Mouse (Mus musculus) induced T-regulatory cell, adult 2 months (primary cell): ENCODE measurements at regions not wholly inside any gene's neighbourhood (a gene's known extent, or its start where the extent isn't known, plus 50 kb on each side); places are given as distances from the start of the nearest gene placed in this dataset.

Source experiments
- DNase-seq: peaks from one replicate; pipeline ENCODE4 v3.0.0-alpha.2; 2012; ENCODE audit warnings: low read depth

- no peak for DNase-seq
Observed at GRCm38 (mm10) chr12:51118781-51119180, 229.1 kb upstream of the G2e3 start.

- DNase-seq: no peak
Observed at GRCm38 (mm10) chr12:51118021-51118694, 229.7 kb upstream of the G2e3 start.

GRCm38 (mm10) chr12:51117436-51118020 is 230.3 kb upstream of the G2e3 start:
- DNase-seq: no peak

- DNase-seq: no peak
Observed at GRCm38 (mm10) chr12:51111811-51112210, 236.1 kb upstream of the G2e3 start.

- DNase-seq: no peak
Observed at GRCm38 (mm10) chr12:51108044-51108443, 239.8 kb upstream of the G2e3 start.

- DNase-seq: no peak
Observed at GRCm38 (mm10) chr12:51103541-51104042, 244.3 kb upstream of the G2e3 start.

- no peak for DNase-seq
Observed at GRCm38 (mm10) chr12:51101636-51102035, 246.2 kb upstream of the G2e3 start.

GRCm38 (mm10) chr12:51100868-51101267 is 247.0 kb upstream of the G2e3 start:
- no peak for DNase-seq

- no peak for DNase-seq
Observed at GRCm38 (mm10) chr12:51095974-51096373, 251.9 kb upstream of the G2e3 start.

- no peak for DNase-seq
Observed at GRCm38 (mm10) chr12:51089324-51089723, 258.5 kb upstream of the G2e3 start.

GRCm38 (mm10) chr12:51081809-51082208 is 266.1 kb upstream of the G2e3 start:
- no peak for DNase-seq

- no peak for DNase-seq
Observed at GRCm38 (mm10) chr12:51073503-51073902, 274.4 kb upstream of the G2e3 start.

- no peak for DNase-seq
Observed at GRCm38 (mm10) chr12:51060931-51061330, 286.9 kb upstream of the G2e3 start.

GRCm38 (mm10) chr12:51058569-51058968 is 289.3 kb upstream of the G2e3 start:
- DNase-seq: no peak

GRCm38 (mm10) chr12:51058104-51058503 is 289.8 kb upstream of the G2e3 start:
- no peak for DNase-seq

GRCm38 (mm10) chr12:51047116-51047515 is 300.7 kb upstream of the G2e3 start:
- no peak for DNase-seq

- DNase-seq: no peak
Observed at GRCm38 (mm10) chr12:51045437-51045836, 302.4 kb upstream of the G2e3 start.

- no peak for DNase-seq
Observed at GRCm38 (mm10) chr12:51045020-51045419, 302.8 kb upstream of the G2e3 start.

- DNase-seq: no peak
Observed at GRCm38 (mm10) chr12:51032193-51032592, 315.7 kb upstream of the G2e3 start.

GRCm38 (mm10) chr12:51028601-51029174 is 319.2 kb upstream of the G2e3 start:
- no peak for DNase-seq

- no peak for DNase-seq
Observed at GRCm38 (mm10) chr12:51026046-51026445, 321.8 kb upstream of the G2e3 start.

- no peak for DNase-seq
Observed at GRCm38 (mm10) chr12:51025531-51025930, 322.3 kb upstream of the G2e3 start.

- no peak for DNase-seq
Observed at GRCm38 (mm10) chr12:51024057-51024743, 323.7 kb upstream of the G2e3 start.
